Mouse (Mus musculus) stomach, embryonic 14.5 days (tissue): ENCODE data around the gene Peg12. TPM values are rescaled to one million over a fixed set of nuclear protein-coding genes. Genes with fewer than 3 reads are reported as not detected.

Experiments
- ATAC-seq: fragments of 200-750 bp; cut with Nextera tagmentation; 2 replicates; pipeline ENCODE4 v1.8.0; 2017; ENCODE audit warnings: low read depth, moderate TSS enrichment; ENCODE audit not compliant: insufficient number of reproducible peaks, insufficient read depth, low FRiP score
- H3K27ac ChIP-seq: fragments of 300-500 bp; sonication (generic); 2 replicates; pipeline ENCODE4 v1.5.1; 2014; ENCODE audit warnings: mild to moderate bottlenecking, low read length, moderate library complexity, mixed read lengths
- H3K27me3 ChIP-seq: fragments of 300-500 bp; sonication (generic); 2 replicates; pipeline ENCODE4 v1.6.1; 2014; ENCODE audit warnings: low read length, control low read depth, mixed read lengths; ENCODE audit not compliant: control insufficient read depth, insufficient read depth
- H3K36me3 ChIP-seq: fragments of 300-500 bp; sonication (generic); 2 replicates; pipeline ENCODE4 v1.6.1; 2014; ENCODE audit warnings: mild to moderate bottlenecking, control low read depth, low read length, moderate library complexity, mixed read lengths; ENCODE audit not compliant: control insufficient read depth, insufficient read depth
- H3K4me1 ChIP-seq: fragments of 300-500 bp; sonication (generic); 2 replicates; pipeline ENCODE4 v1.6.1; 2014; ENCODE audit warnings: low read length, control low read depth, mixed read lengths; ENCODE audit not compliant: control insufficient read depth, insufficient read depth
- H3K4me2 ChIP-seq: fragments of 300-500 bp; sonication (generic); replicated peaks from 2 replicates; pipeline ENCODE4 v1.6.1; 2014; ENCODE audit warnings: low read depth, low read length, control low read depth
- H3K4me3 ChIP-seq: fragments of 300-500 bp; sonication (generic); 2 replicates; pipeline ENCODE4 v1.5.1; 2014; ENCODE audit warnings: low read depth, low read length, control low read depth
- H3K9ac ChIP-seq: fragments of 300-500 bp; sonication (generic); replicated peaks from 2 replicates; pipeline ENCODE4 v1.6.1; 2014; ENCODE audit warnings: low read depth, mild to moderate bottlenecking, control low read depth, low read length, moderate library complexity, mixed read lengths
- H3K9me3 ChIP-seq: fragments of 300-500 bp; sonication (generic); 2 replicates; pipeline ENCODE4 v1.6.1; 2016; ENCODE audit warnings: low read depth, low read length, control low read depth; ENCODE audit not compliant: control insufficient read depth
- WGBS: fragments of 180-500 bp; shearing (Covaris S2); extraction: QIAGEN DNeasy Blood & Tissue Kit; methylation state at CpG from one replicate; pipeline ENCODE4 v1.1.7; 2014; 5-methylcytosine and 5-hydroxymethylcytosine counted together
- polyA plus RNA-seq: library from polyadenylated mRNA; unstranded; fragments of >200 nt; fragmentation: Nextera tagmentation; extraction: Ambion mirVana; gene quantifications from 2 replicates; pipeline ENCODE4 v1.2.1, GENCODE M21; 2014

The Peg12 gene
- polyA plus RNA-seq, result 30.7 and 34.4 TPM in 2 replicates

- Histone ChIP-seq H3K27me3 (no peaks in the 10 kb centered on the region), H3K27ac (peak within 1 kb of the TSS; percentile 92), H3K4me2 (peak within 1 kb of the TSS; percentile 47), H3K4me3 (peak within 1 kb of the TSS; percentile 49), H3K36me3 (no peaks in the 10 kb centered on the region), H3K9me3 (no peaks in the 10 kb centered on the region), H3K4me1 (no peaks in the 10 kb centered on the region), H3K9ac (peak within 1 kb of the TSS; percentile 54)
- WGBS, result 14% methylated on average over 59 of the region's 82 CpGs
- ATAC-seq, result peak; percentile 88
These were observed at the start of gene Peg12 for GRCm38 (mm10) chr7:62463878-62464755. Gene Peg12, minus strand, starts transcription at chr7:62464510.

- no peak for ATAC-seq
These were observed 21.8 kb upstream of the Peg12 start for GRCm38 (mm10) chr7:62486139-62486538.

DNA sequence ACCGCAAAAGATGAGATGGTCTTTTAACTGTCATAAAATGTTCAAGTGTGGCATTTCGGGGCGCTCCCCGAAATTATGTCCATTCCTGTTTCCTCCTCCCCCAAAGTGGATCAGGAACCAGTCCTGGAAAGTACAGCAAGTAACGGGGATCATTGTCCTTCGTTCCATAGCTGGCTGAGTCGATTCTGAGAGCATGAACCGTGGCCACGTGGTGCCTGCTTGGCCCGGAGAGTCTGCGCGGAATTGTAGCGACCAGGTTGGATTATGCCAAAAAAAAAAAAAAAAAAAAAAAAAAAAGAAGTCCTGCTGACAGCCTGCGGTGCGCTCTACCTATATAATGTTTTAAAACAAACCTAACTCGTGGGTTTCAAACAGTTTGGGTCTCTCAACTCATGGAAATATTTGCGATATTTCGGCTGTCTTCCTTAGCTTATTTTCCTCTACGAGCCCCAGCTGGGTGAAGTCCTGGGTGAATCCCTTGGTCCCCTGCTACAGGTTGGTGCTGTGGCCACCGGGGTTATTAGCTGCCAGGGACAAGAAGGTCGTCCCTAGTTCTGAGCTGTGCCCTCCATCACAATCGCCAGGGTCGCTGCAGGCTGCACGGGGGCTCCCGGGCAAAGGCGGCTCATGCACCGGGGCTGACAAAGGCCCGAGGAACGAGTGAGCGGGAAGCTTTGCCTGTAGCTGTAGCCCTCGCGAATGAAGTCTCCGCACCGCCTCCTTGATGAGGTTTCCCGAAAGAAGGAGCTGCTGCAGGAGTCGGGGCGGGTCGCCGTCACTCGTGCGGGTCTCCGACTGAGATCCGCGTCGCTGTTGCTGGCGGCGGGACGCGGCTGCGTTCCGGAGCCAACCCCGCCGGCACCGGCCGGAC is 1.1 kb downstream of the Peg12 start:
- Histone ChIP-seq H3K4me3 (peak overlapping the region; percentile 49), H3K9ac (peak overlapping the region; percentile 54), H3K36me3 (no peaks in the 10 kb centered on the region), H3K9me3 (no peaks in the 10 kb centered on the region), H3K27ac (peak overlapping the region; percentile 92), H3K4me2 (peak overlapping the region; percentile 47), H3K4me1 (no peaks in the 10 kb centered on the region), H3K27me3 (no peaks in the 10 kb centered on the region)
- 25% methylated on average over 55 of the region's 55 CpGs for WGBS
- ATAC-seq, result no peak

More at GRCm38 (mm10) chr7:62486139-62486538, 21.8 kb upstream of the Peg12 start:
- Histone ChIP-seq H3K27ac (no peak overlapping the region), H3K4me2 (no peak overlapping the region), H3K27me3 (no peaks in the 10 kb centered on the region), H3K4me3 (no peak overlapping the region), H3K4me1 (no peaks in the 10 kb centered on the region), H3K36me3 (no peaks in the 10 kb centered on the region), H3K9me3 (no peaks in the 10 kb centered on the region; the same call in 1 of the 2 replicates), H3K9ac (no peak overlapping the region)
- 29% methylated on average over 2 of the region's 2 CpGs for WGBS

- H3K4me3 ChIP-seq, result peak overlapping the region; percentile 49
- peak; percentile 62 for ATAC-seq
- H3K4me1 ChIP-seq, result no peaks in the 10 kb centered on the region
- peak overlapping the region; percentile 47 for H3K4me2 ChIP-seq
- H3K27ac ChIP-seq, result peak overlapping the region; percentile 55; the same call in 1 of the 2 replicates
- WGBS, result 28% methylated on average over 13 of the region's 13 CpGs
- H3K36me3 ChIP-seq, result no peaks in the 10 kb centered on the region
- H3K9ac ChIP-seq, result 0 out of 2 replicates have a peak overlapping the region, but pooled peaks have one; percentile 3
- no peaks in the 10 kb centered on the region for H3K27me3 ChIP-seq
- no peaks in the 10 kb centered on the region for H3K9me3 ChIP-seq
These were observed 1.9 kb downstream of the Peg12 start for GRCm38 (mm10) chr7:62462229-62463006.

- no peaks in the 10 kb centered on the region for H3K9me3 ChIP-seq
- no peaks in the 10 kb centered on the region for H3K4me1 ChIP-seq
- no peak for ATAC-seq
- H3K9ac ChIP-seq, result no peak overlapping the region
- H3K27ac ChIP-seq, result no peak overlapping the region
- no peaks in the 10 kb centered on the region for H3K36me3 ChIP-seq
- H3K4me2 ChIP-seq, result no peak overlapping the region
- 25% methylated on average over 2 of the region's 2 CpGs for WGBS
- H3K27me3 ChIP-seq, result no peaks in the 10 kb centered on the region
- H3K4me3 ChIP-seq, result no peak overlapping the region
These were observed 12.0 kb downstream of the Peg12 start for GRCm38 (mm10) chr7:62452353-62452752.

DNA sequence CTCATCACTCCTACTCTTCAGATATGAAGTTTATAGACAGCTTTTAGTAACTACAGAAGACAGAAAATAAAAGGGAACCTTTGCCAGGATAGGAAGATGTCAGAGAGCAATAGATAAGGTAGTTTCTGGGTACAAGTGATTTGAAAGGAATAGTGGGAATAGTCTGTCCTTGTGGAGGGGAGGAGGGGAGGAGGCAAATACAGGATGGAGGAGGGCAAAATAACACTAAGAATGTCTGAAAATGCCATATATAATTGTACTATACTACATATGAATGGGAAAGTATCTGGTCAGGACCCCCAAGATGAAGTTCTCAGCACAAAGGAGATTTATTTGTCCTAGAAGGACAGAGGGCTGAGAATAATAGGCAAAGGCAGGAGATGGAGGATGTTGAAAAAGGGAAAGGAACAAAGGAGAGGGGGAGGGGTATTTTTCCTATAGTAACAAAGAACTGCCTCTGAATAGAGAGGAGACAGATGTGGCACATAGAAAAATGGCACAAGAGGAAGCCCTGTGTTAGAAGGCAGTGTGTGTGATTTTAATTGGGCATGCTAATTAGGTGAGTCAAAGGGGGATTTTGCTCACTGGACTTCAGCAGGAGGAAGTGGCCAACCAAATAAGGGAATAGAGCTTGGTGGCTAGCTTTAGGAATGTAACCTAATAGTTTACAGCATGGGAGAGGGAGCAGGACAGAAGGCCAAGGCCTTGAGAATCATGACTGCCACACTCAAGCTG is 18.7 kb downstream of the Peg12 start:
- H3K4me2 ChIP-seq, result no peak overlapping the region
- H3K27me3 ChIP-seq, result no peaks in the 10 kb centered on the region
- ATAC-seq, result no peak
- no peaks in the 10 kb centered on the region for H3K4me1 ChIP-seq
- H3K27ac ChIP-seq, result no peak overlapping the region
- no peaks in the 10 kb centered on the region for H3K36me3 ChIP-seq
- H3K9ac ChIP-seq, result no peak overlapping the region
- no peak overlapping the region for H3K4me3 ChIP-seq
- H3K9me3 ChIP-seq, result no peaks in the 10 kb centered on the region

DNA sequence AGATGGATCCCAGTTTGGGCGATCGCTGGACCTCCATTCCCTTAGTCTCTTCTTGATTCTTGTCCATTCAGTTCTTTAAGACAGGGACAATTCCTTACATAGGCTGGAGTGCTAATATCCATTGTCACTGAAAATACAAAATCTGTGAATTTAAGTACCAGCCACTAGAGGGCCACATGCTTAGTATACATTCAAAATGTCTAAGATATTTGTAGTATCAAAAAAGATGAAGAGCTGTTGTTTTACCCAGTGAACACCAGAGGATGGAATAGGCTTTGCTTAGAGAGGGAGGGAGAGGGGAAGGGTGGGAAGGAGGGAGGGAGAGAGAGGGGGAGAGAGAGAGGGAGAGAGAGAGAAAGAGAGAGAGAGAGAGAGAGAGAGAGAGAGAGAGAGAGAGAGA is 27.9 kb downstream of the Peg12 start:
- H3K9ac ChIP-seq, result no peak overlapping the region
- 53% methylated on average over 2 of the region's 2 CpGs for WGBS
- no peak overlapping the region for H3K4me2 ChIP-seq
- H3K9me3 ChIP-seq, result no peaks in the 10 kb centered on the region
- H3K4me1 ChIP-seq, result no peaks in the 10 kb centered on the region
- H3K27me3 ChIP-seq, result no peaks in the 10 kb centered on the region
- H3K27ac ChIP-seq, result no peak overlapping the region
- ATAC-seq, result no peak
- no peak overlapping the region for H3K4me3 ChIP-seq
- no peaks in the 10 kb centered on the region for H3K36me3 ChIP-seq
